Mouse (Mus musculus) E14TG2a.4 (cell line): ENCODE data around the gene Cpm.

ENCODE experiments used
- H3K27me3 ChIP-seq: 2 replicates; pipeline ENCODE4 v1.6.1; 2014; ENCODE audit warnings: low read length, control low read depth; ENCODE audit not compliant: insufficient read depth
- H3K36me3 ChIP-seq: 2 replicates; pipeline ENCODE4 v1.6.1; 2014; ENCODE audit warnings: low read length, control low read depth; ENCODE audit not compliant: insufficient read depth
- H3K4me1 ChIP-seq: replicated peaks from 2 replicates; pipeline ENCODE4 v1.6.1; 2014; ENCODE audit warnings: low read depth, low read length, control low read depth
- H3K4me3 ChIP-seq: replicated peaks from 2 replicates; pipeline ENCODE4 v1.5.1; 2014; ENCODE audit warnings: mild to moderate bottlenecking, low read length
- H3K9me3 ChIP-seq: 2 replicates; pipeline ENCODE4 v1.6.1; 2014; ENCODE audit warnings: low read length, control low read depth
- CTCF ChIP-seq: conservative IDR thresholded peaks from 2 replicates; pipeline ENCODE4 v1.5.1; 2014; ENCODE audit warnings: low read length
- NANOG ChIP-seq: IDR thresholded peaks from 2 replicates; pipeline ENCODE4 v1.6.1; 2014; ENCODE audit warnings: borderline replicate concordance, low read length, mixed read lengths
- POU5F1 ChIP-seq: IDR thresholded peaks from 2 replicates; pipeline ENCODE4 v1.6.1; 2014; ENCODE audit warnings: low read length, borderline replicate concordance

The Cpm gene

GRCm38 (mm10) chr10:117671930-117672666 is 42.8 kb downstream of the Cpm start:
- Histone ChIP-seq H3K27me3 (peaks cover 2% of the 10 kb centered on the region; the same call in 1 of the 2 replicates), H3K4me3 (no peak overlapping the region), H3K4me1 (peaks cover 24% of the 10 kb centered on the region), H3K36me3 (no peaks in the 10 kb centered on the region), H3K9me3 (no peaks in the 10 kb centered on the region)
- no peak for TF ChIP-seq NANOG
- no peak for TF ChIP-seq CTCF
- TF ChIP-seq POU5F1, result no peak

GRCm38 (mm10) chr10:117672693-117673092 is 43.4 kb downstream of the Cpm start:
- Histone ChIP-seq H3K27me3 (peaks cover 2% of the 10 kb centered on the region; the same call in 1 of the 2 replicates), H3K4me1 (peaks cover 23% of the 10 kb centered on the region), H3K9me3 (no peaks in the 10 kb centered on the region), H3K4me3 (no peak overlapping the region), H3K36me3 (no peaks in the 10 kb centered on the region)
- TF ChIP-seq POU5F1 (no peak), NANOG (no peak), CTCF (no peak)

- Histone ChIP-seq H3K9me3 (no peaks in the 10 kb centered on the region), H3K4me3 (no peak overlapping the region), H3K27me3 (peaks cover 9% of the 10 kb centered on the region), H3K36me3 (no peaks in the 10 kb centered on the region), H3K4me1 (peaks cover 18% of the 10 kb centered on the region)
- TF ChIP-seq POU5F1 (no peak), CTCF (no peak), NANOG (no peak)
These were observed 44.6 kb downstream of the Cpm start for GRCm38 (mm10) chr10:117673913-117674312.

GRCm38 (mm10) chr10:117674359-117675019 is 45.2 kb downstream of the Cpm start:
- Histone ChIP-seq H3K4me1 (peaks cover 18% of the 10 kb centered on the region), H3K4me3 (no peak overlapping the region), H3K36me3 (no peaks in the 10 kb centered on the region), H3K9me3 (no peaks in the 10 kb centered on the region), H3K27me3 (peaks cover 9% of the 10 kb centered on the region)
- TF ChIP-seq POU5F1 (no peak), CTCF (no peak), NANOG (no peak)

- Histone ChIP-seq H3K4me1 (peaks cover 18% of the 10 kb centered on the region), H3K36me3 (no peaks in the 10 kb centered on the region), H3K27me3 (peaks cover 9% of the 10 kb centered on the region), H3K9me3 (no peaks in the 10 kb centered on the region), H3K4me3 (no peak overlapping the region)
- no peak for TF ChIP-seq NANOG
These were observed 46.1 kb downstream of the Cpm start for GRCm38 (mm10) chr10:117675096-117676035.

GRCm38 (mm10) chr10:117676036-117676643 is 46.8 kb downstream of the Cpm start:
- Histone ChIP-seq H3K27me3 (peaks cover 11% of the 10 kb centered on the region), H3K4me1 (peaks cover 18% of the 10 kb centered on the region), H3K4me3 (no peak overlapping the region), H3K36me3 (no peaks in the 10 kb centered on the region), H3K9me3 (no peaks in the 10 kb centered on the region)
- no peak for TF ChIP-seq POU5F1
- TF ChIP-seq NANOG, result no peak
- TF ChIP-seq CTCF, result no peak

GRCm38 (mm10) chr10:117676644-117677313 is 47.5 kb downstream of the Cpm start:
- TF ChIP-seq POU5F1 (no peak), CTCF (peak; percentile 50), NANOG (no peak)
- Histone ChIP-seq H3K4me1 (peaks cover 14% of the 10 kb centered on the region), H3K27me3 (peaks cover 18% of the 10 kb centered on the region), H3K4me3 (no peak overlapping the region), H3K9me3 (no peaks in the 10 kb centered on the region), H3K36me3 (no peaks in the 10 kb centered on the region)
